27 mouse cellular contexts compared by ENCODE assay signal in the genomic region with DNA sequence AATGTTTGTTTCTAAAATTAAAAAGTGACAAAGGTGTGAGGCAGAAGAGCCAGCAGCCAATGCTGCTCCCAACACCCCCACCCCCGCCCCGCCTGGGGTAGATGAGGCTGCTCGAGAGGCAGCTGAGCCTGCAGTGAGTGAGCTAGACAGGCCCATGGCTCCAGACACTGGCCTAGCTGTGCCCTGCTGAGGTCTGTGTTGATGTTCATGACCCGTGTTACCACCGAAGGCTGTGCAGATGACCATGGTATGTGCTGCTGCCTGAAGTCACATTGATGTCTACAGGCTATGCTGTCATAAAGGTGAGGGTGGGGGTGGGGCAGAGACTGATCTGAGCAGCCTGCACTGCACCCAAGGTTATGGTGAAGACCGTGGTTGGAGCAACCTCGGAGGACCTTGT. TPM values are rescaled to one million over a fixed set of nuclear protein-coding genes. Genes with fewer than 3 reads are reported as not detected.
"Had no signal": no experiment of that assay in that cellular context is flagged by ENCODE, and none has a peak within 500 bp of the region (broad histone marks: within the 10 kb centered on the region; RNA-seq: fewer than 3 reads in every experiment).

No protein-coding gene starts in this region.

- ATAC-seq: midbrain, embryonic 16.5 days had no signal

- H3K27me3 ChIP-seq: neural tube, embryonic 13.5 days; neural tube, embryonic 15.5 days had no signal

- H3K4me3 ChIP-seq: midbrain, embryonic 10.5 days; myocyte; neural tube, embryonic 13.5 days; neural tube, embryonic 15.5 days had no signal

- H3K9ac ChIP-seq: liver, embryonic 14.5 days; lung, embryonic 14.5 days; neural tube, embryonic 13.5 days; neural tube, embryonic 15.5 days had no signal

- H3K4me2 ChIP-seq: lung, embryonic 14.5 days; neural tube, embryonic 13.5 days; neural tube, embryonic 15.5 days had no signal

- H3K36me3 ChIP-seq: midbrain, embryonic 10.5 days; neural tube, embryonic 13.5 days; neural tube, embryonic 15.5 days had no signal

- H3K4me1 ChIP-seq: midbrain, embryonic 10.5 days; neural tube, embryonic 13.5 days; neural tube, embryonic 15.5 days had no signal

- H3K27ac ChIP-seq: liver, embryonic 14.5 days; midbrain, embryonic 10.5 days; neural tube, embryonic 13.5 days; neural tube, embryonic 15.5 days had no signal

- DNase-seq: lung, adult 18-20 months; lung, embryonic 14.5 days; lung, postnatal 10 days; lung, postnatal 4 days; midbrain, embryonic 14.5 days; retina, postnatal 1 day; right cerebral cortex, adult 18-20 months; right cerebral cortex, postnatal 25 days; right cerebral cortex, postnatal 4 days; spleen, adult 18-20 months; thymus, adult 18-20 months; thymus, postnatal 14 days; thymus, postnatal 36 days had no signal

- H3K9me3 ChIP-seq: midbrain, embryonic 10.5 days; neural tube, embryonic 13.5 days; neural tube, embryonic 15.5 days had no signal

RNA-seq across cellular contexts. Expression of gene Gm45213, which starts 55.4 kb away (rescaled TPM):
- total RNA-seq: megakaryocyte-erythroid progenitor cell, adult 5-6 weeks had no signal
- polyA plus RNA-seq: liver, embryonic 14.5 days; liver, embryonic 16.5 days; lung, embryonic 14.5 days; lung, embryonic 16.5 days; midbrain, embryonic 10.5 days; midbrain, embryonic 14.5 days; midbrain, embryonic 16.5 days; myocyte; neural tube, embryonic 11.5 days; neural tube, embryonic 13.5 days; neural tube, embryonic 15.5 days; small intestine, adult 2 months; stomach, embryonic 14.5 days; stomach, embryonic 16.5 days; thymus, postnatal 0 days had no signal
